Mouse (Mus musculus): ENCODE measurements around the gene Nrtn.

The Nrtn gene

GRCm38 (mm10) chr17:56757416-56758123 is at the start of gene Nrtn:
Gene Nrtn (minus strand): TSS chr17:56757530.
- DNase-seq (ENCODE audit: low spot score), result peak; percentile 73

GRCm38 (mm10) chr17:56805784-56806183 is 48.5 kb upstream of the Nrtn start:
- DNase-seq (ENCODE audit: low spot score), result no peak

- DNase-seq (ENCODE audit: low spot score), result no peak
Measured at GRCm38 (mm10) chr17:56804952-56805351, 47.6 kb upstream of the Nrtn start.

GRCm38 (mm10) chr17:56802065-56802464 is 44.7 kb upstream of the Nrtn start:
- no peak for DNase-seq (ENCODE audit: low spot score)

GRCm38 (mm10) chr17:56799276-56799675 is 41.9 kb upstream of the Nrtn start:
- DNase-seq (ENCODE audit: low spot score), result no peak

GRCm38 (mm10) chr17:56793614-56794319 is 36.4 kb upstream of the Nrtn start:
- DNase-seq (ENCODE audit: low spot score), result no peak

- no peak for DNase-seq (ENCODE audit: low spot score)
Measured at GRCm38 (mm10) chr17:56792588-56792987, 35.3 kb upstream of the Nrtn start.

- DNase-seq (ENCODE audit: low spot score), result no peak
Measured at GRCm38 (mm10) chr17:56789286-56789685, 32.0 kb upstream of the Nrtn start.

GRCm38 (mm10) chr17:56788886-56789285 is 31.6 kb upstream of the Nrtn start:
- DNase-seq (ENCODE audit: low spot score), result no peak

- no peak for DNase-seq (ENCODE audit: low spot score)
Measured at GRCm38 (mm10) chr17:56780291-56780978, 23.1 kb upstream of the Nrtn start.

GRCm38 (mm10) chr17:56778779-56779362 is 21.5 kb upstream of the Nrtn start:
- DNase-seq (ENCODE audit: low spot score), result no peak

- no peak for DNase-seq (ENCODE audit: low spot score)
Measured at GRCm38 (mm10) chr17:56777568-56777967, 20.2 kb upstream of the Nrtn start.

- DNase-seq (ENCODE audit: low spot score), result no peak
Measured at GRCm38 (mm10) chr17:56769950-56770349, 12.6 kb upstream of the Nrtn start, which contains the start of gene Prr22. Gene Prr22 (plus strand): TSS chr17:56770250.

- no peak for DNase-seq (ENCODE audit: low spot score)
Measured at GRCm38 (mm10) chr17:56768941-56769340, 11.6 kb upstream of the Nrtn start.

GRCm38 (mm10) chr17:56767531-56768135 is 10.3 kb upstream of the Nrtn start:
- DNase-seq (ENCODE audit: low spot score), result no peak

GRCm38 (mm10) chr17:56766631-56767405 is 9.5 kb upstream of the Nrtn start:
- DNase-seq (ENCODE audit: low spot score), result no peak

- no peak for DNase-seq (ENCODE audit: low spot score)
Measured at GRCm38 (mm10) chr17:56765431-56765830, 8.1 kb upstream of the Nrtn start.

- peak; percentile 95 for DNase-seq (ENCODE audit: low spot score)
Measured at GRCm38 (mm10) chr17:56764474-56765354, 7.4 kb upstream of the Nrtn start, which contains the start of gene Dus3l. Gene Dus3l (plus strand): TSS chr17:56764757.

- DNase-seq (ENCODE audit: low spot score), result no peak
Measured at GRCm38 (mm10) chr17:56763741-56764250, 6.5 kb upstream of the Nrtn start.

Measured in ovary, postnatal 10 days (tissue).